Mouse (Mus musculus): ENCODE measurements around the gene Kctd21.

GRCm38 (mm10) chr7:97325156-97325985 is 6.8 kb upstream of the Kctd21 start:
- TF ChIP-seq CTCF (conservative IDR thresholded peaks at IDR 0.05; ENCODE audit: low read length): no peak
- no peak for TF ChIP-seq POU5F1 (IDR thresholded peaks at IDR 0.05; ENCODE audit: borderline replicate concordance, low read length)
- TF ChIP-seq NANOG (IDR thresholded peaks at IDR 0.05; ENCODE audit: borderline replicate concordance, low read length): no peak
